Mouse (Mus musculus) heart, postnatal 36 days (tissue): ENCODE results near the gene Higd2a. TPM values are rescaled to one million over a fixed set of nuclear protein-coding genes. Genes with fewer than 3 reads are reported as not detected.

Experiments used
- DNase-seq, 2 experiments: peaks; one replicate each; pipeline ENCODE4 v3.0.0; 2021 to 2022
- intact Hi-C: fragments of 180-260 bp; cut with DNase I; formaldehyde crosslinking; loops from one replicate; pipeline ENCODE4 v1.15.1; 2025
- total RNA-seq, 2 experiments: library from RNA; stranded (reverse); gene quantifications; 2 replicates each; pipeline ENCODE4 v1.2.3; 2021

The Higd2a gene
- 100 to 1,000 TPM; 194 to 196 TPM for total RNA-seq

- intact Hi-C loops, result loop anchor here (1.0 to 2.0 kb wide), 3 partner anchors 21 to 31 kb away; partner anchors contain the start of genes 4833439L19Rik, Cltb and Faf2
- peak; percentile 94 to 95 for DNase-seq
Observed at GRCm38 (mm10) chr13:54589996-54590951, at the start of gene Higd2a, which contains the start of gene Nop16. Gene Higd2a (plus strand): TSS chr13:54590207. Gene Nop16 (minus strand): TSS chr13:54590090.

- no peak for DNase-seq
- intact Hi-C loops, result no loop called here
Observed at GRCm38 (mm10) chr13:54548036-54548435, 42.0 kb upstream of the Higd2a start.

- no peak for DNase-seq
- intact Hi-C loops, result no loop called here
Observed at GRCm38 (mm10) chr13:54556176-54556575, 33.8 kb upstream of the Higd2a start.

- DNase-seq, result peak; percentile 42
- intact Hi-C loops, result no loop called here
Observed at GRCm38 (mm10) chr13:54556796-54557195, 33.2 kb upstream of the Higd2a start.

- intact Hi-C loops, result no loop called here
- no peak for DNase-seq
Observed at GRCm38 (mm10) chr13:54557652-54558051, 32.4 kb upstream of the Higd2a start.

- intact Hi-C loops, result loop anchor here (5.0 to 10.0 kb wide), 3 partner anchors 92 to 255 kb away; partner anchors contain the start of gene Thoc3
- no peak for DNase-seq
Observed at GRCm38 (mm10) chr13:54559656-54560055, 30.4 kb upstream of the Higd2a start.

- intact Hi-C loops, result loop anchor here (5.0 to 10.0 kb wide), 3 partner anchors 93 to 256 kb away; partner anchors contain the start of gene Thoc3
Observed at GRCm38 (mm10) chr13:54560608-54561007, 29.4 kb upstream of the Higd2a start.

DNA sequence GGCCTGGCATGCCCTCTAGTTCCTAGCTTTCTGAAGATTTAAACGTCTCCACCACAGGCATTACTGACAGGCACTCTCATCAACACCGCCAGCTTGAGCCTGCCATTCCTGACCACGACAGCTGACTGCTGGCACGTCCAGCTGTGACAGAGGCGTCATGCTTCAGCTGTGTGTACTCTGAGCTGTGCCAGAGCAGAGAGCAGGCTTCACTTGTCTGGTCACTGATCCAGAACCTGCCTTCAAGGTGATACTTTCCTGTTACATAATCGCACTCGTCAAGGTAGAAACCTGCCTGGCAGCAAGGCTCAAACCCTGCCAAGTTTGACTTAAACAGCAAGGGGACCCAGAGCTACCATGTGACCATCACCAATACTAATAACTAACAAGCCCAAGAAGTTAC, 27.4 kb upstream of the Higd2a start:
- intact Hi-C loops, result loop anchor here (5.0 to 10.0 kb wide), 3 partner anchors 95 to 258 kb away; partner anchors contain the start of gene Thoc3
- no peak for DNase-seq

More at GRCm38 (mm10) chr13:54560608-54561007, 29.4 kb upstream of the Higd2a start:
- no peak for DNase-seq

- intact Hi-C loops, result loop anchor here (1.0 to 10.0 kb wide), 5 partner anchors 26 to 260 kb away; partner anchors contain the start of genes Faf2, Higd2a, Nop16 and Thoc3
- DNase-seq, result no peak
Observed at GRCm38 (mm10) chr13:54564232-54565200, 25.5 kb upstream of the Higd2a start.

DNA sequence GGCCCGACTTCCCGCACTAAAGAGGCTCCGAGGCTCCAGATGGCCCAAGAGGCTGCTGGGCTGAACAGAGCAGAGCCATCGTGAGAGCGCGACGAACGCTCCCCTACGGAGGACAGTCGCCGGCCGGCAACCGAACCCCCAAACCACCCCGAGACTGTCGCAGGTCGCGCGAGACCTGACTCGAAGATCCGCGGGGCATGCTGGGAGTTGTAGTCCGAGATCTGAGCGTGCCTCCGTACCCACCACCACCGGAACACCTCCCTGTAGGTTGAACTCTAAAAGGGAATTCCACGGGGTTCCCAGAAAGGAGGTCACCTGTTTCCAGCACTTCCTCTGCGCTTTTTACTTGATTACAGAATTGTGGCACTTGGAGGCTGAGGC, 24.8 kb upstream of the Higd2a start, which contains the start of gene 4833439L19Rik:
Gene 4833439L19Rik, minus strand, starts transcription at position 235 of the 381 bp plus-strand sequence.
- DNase-seq, result peak; percentile 93 to 96
- intact Hi-C loops, result loop anchor here (1.0 to 10.0 kb wide), 3 partner anchors 25 to 260 kb away; partner anchors contain the start of genes Faf2, Higd2a and Nop16

DNA sequence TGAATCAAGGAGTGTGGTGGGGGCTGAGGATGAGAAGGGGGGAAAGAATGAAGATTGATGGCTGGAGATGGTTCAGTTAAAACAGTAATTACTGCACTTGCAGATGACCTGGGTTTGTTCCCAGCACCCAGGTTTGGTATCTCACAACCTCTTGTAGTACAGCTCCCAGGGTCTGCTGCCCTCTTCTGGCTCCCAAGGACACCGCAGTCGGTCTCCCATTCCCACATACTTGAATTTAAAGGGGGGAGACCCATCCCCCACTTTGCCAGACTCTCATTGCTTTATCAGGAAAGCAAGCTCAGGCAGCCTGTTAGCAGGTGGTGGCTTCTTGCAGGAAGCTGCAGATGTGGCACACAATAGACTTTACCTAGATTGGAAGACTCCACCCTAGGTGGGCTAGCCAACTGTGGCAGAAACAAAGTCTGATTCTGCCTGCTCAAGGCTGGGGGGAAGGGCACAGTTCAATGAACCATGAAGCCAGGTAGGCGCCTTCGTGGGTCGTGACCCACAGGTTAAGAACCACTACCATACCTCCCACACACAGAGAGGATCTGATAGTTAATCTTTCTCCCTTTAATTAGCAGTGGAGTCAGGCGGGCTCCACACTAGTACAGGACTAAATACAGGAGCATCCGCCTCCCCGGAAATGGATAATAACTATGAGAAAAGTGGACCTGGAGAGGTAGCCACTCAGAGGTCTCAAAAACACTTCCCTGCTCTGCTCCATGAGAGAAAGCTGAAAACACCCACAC, 24.2 kb upstream of the Higd2a start:
- intact Hi-C loops, result loop anchor here (1.0 to 10.0 kb wide), 3 partner anchors 25 to 261 kb away; partner anchors contain the start of genes Faf2, Higd2a and Nop16
- peak; percentile 61 to 64 for DNase-seq

DNA sequence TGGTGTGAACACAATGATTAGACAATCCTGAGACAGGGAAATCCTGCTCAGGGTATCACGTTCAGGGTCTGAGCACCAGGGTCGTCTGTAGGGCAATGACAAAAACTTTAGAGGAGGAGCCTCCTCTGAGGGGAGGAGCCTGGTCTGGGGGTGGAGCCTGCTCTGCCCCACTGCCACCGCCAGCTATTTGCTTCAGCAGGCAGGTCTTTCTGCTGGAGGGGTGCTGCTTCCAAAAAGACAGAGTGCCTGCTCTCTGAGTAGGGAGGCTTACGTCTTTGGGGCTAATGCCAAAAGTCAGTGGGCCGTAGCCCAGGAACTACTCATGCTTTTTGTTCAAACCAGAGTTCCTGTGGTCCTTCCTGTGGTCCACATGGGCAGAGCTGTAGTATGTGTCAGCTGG, 21.6 kb upstream of the Higd2a start:
- intact Hi-C loops, result loop anchor here (10.0 kb wide), 1 partner anchor 264 kb away; no protein-coding TSS in a partner anchor
- DNase-seq, result no peak

GRCm38 (mm10) chr13:54569282-54569681, 20.7 kb upstream of the Higd2a start:
- intact Hi-C loops, result loop anchor here (10.0 kb wide), 1 partner anchor 264 kb away; no protein-coding TSS in a partner anchor
- DNase-seq, result no peak

DNA sequence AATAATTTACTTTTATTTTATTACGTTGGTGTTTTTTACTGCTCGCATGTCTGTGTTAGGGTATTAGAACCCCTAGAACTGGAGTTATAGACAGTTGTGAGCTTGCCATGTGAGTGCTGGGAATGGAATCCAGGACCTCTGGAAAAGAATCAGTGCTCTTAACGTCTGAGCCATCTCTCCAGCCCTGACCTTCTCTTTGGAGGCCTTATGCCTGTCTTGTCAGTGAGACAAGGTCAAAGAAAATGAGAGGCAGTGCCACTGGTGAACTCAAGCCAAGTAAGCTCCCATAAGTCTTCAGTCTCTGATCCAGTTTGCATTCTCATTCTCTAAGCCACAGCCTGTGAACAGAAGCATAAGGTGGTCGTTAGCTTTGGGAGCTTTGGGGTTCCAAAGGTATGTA, 19.3 kb upstream of the Higd2a start:
- no peak for DNase-seq
- intact Hi-C loops, result no loop called here

- intact Hi-C loops, result no loop called here
- no peak for DNase-seq
Observed at GRCm38 (mm10) chr13:54571637-54572036, 18.4 kb upstream of the Higd2a start.

DNA sequence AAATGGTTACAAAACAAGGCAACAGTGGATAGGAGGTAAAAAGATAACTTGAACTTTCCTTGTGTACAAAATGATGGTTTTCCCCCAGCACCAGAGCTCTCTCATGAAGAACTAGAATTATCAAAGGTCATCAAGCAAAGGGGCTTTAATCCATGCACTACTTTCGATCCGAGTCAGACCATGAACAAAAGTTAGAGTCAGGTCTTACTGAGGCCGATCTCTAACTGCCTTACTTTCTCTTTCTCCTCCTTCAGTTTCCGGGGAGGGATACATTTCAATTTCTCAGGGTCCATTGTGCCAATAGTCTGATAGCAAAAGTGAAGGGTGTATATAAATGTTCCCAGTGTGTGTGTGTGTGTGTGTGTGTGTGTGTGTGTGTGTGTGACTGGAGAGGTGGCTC, 17.4 kb upstream of the Higd2a start:
- intact Hi-C loops, result no loop called here
- no peak for DNase-seq

DNA sequence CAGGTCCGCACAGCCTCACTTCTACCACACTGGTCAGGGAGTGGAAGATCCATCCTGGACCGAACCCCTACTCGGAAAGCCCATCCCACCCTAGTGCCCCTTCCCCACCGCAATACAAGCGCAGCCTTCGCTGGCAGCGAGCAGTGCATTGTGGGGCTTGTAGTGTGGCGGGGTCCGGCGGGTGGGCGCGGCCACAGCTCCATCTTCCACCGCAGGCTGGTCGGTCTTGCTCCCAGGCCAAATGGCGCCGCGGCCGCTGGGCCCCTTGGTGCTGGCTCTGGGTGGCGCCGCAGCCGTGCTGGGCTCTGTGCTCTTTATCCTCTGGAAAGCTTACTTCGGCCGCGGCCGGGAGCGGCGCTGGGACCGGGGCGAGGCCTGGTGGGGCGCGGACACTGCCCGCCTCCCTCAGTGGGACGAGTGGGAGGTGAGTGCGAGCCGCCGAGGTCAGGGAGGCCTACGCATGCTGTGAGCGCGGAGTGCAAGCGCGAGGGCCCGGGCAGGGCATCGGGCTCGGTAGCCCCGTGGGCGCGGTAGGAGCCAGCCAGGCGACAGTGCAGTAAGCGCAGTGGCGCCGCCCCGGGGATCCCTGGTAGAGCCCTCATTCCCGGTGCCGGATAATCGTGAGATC, 15.0 kb upstream of the Higd2a start, which contains the start of gene Arl10:
Gene Arl10, plus strand, starts transcription at position 162 of the 628 bp plus-strand sequence.
- DNase-seq, result peak; percentile 78 to 83
- intact Hi-C loops, result loop anchor here (2.0 kb wide), 2 partner anchors 36 to 46 kb away; partner anchors contain the start of genes Cltb and Faf2

DNA sequence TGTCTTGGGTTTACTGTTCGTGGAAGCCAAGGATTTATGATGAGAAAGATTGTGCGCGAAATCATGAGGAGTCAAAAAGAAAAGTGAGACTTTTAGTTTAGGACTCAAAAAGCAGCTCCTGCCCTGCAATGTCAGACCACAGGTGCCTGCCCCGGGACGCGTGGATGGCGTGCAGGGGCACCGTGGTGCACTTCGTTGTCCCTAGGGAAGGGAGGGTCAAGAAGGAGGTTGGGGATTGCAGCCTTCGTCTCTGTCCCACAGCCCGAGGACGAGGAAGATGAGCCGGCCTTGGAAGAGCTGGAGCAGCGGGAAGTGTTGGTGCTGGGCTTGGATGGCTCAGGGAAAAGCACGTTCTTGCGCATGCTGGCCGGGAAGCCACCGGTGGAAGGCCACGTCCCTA, 14.5 kb upstream of the Higd2a start:
- DNase-seq, result no peak
- intact Hi-C loops, result loop anchor here (2.0 kb wide), 2 partner anchors 35 to 45 kb away; partner anchors contain the start of genes Cltb and Faf2
